Mouse (Mus musculus): ENCODE measurements around the gene Msl2.

DNA sequence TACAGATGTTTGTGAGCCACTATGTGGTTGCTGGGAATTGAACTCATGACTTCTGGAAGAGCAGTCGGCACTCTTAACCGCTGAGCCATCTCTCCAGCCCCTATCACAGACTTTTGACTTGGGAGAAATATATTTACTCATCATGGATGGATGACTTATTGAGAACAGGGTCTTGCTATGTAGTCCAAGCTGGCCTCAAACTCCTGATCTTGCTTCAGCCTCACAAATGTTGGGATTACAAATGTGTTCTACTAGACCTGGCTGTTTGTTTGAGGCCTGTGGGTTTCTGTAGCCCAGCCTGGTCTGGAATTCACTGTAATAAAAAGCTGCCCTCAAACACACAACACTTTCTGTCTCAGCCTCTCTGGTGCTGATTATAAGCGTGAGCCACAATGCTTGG lies 22.6 kb downstream of the Msl2 start:
- no peak for TF ChIP-seq CTCF (IDR thresholded peaks at IDR 0.05; ENCODE audit: borderline replicate concordance, control insufficient read depth, extremely low read depth, insufficient read depth, low read length, poor library complexity)
- no peak for TF ChIP-seq POLR2A (IDR thresholded peaks at IDR 0.05; ENCODE audit: control insufficient read depth, extremely low read depth, insufficient read depth, low read length, poor library complexity)
